Mouse (Mus musculus) heart, embryonic 13.5 days (tissue): Measurements from ENCODE around the gene Pxmp4. TPM values are rescaled to one million over a fixed set of nuclear protein-coding genes. Genes with fewer than 3 reads are reported as not detected.

Experiments used
- ATAC-seq: fragments of 200-750 bp; cut with Nextera tagmentation; 2 replicates; pipeline ENCODE4 v1.8.0; 2017; ENCODE audit warnings: moderate TSS enrichment; ENCODE audit not compliant: insufficient number of reproducible peaks, low FRiP score, low TSS enrichment; ENCODE audit errors: extremely low read depth
- H3K27ac ChIP-seq: fragments of 300-500 bp; sonication (generic); replicated peaks from 2 replicates; pipeline ENCODE4 v1.5.1; 2015; ENCODE audit warnings: moderate library complexity, mild to moderate bottlenecking, inconsistent platforms
- H3K27me3 ChIP-seq: fragments of 300-500 bp; sonication (generic); replicated peaks from 2 replicates; pipeline ENCODE4 v1.6.1; 2015; ENCODE audit warnings: mild to moderate bottlenecking, inconsistent platforms
- H3K36me3 ChIP-seq: fragments of 300-500 bp; sonication (generic); 2 replicates; pipeline ENCODE4 v1.6.1; 2015; ENCODE audit warnings: mild to moderate bottlenecking, inconsistent platforms
- H3K4me1 ChIP-seq: fragments of 300-500 bp; sonication (generic); 2 replicates; pipeline ENCODE4 v1.6.1; 2015; ENCODE audit warnings: inconsistent platforms
- H3K4me2 ChIP-seq: fragments of 300-500 bp; sonication (generic); 2 replicates; pipeline ENCODE4 v1.6.1; 2015; ENCODE audit warnings: inconsistent platforms, mild to moderate bottlenecking, moderate library complexity
- H3K4me3 ChIP-seq: fragments of 300-500 bp; sonication (generic); 2 replicates; pipeline ENCODE4 v1.5.1; 2015; ENCODE audit warnings: moderate library complexity, mild to moderate bottlenecking, inconsistent platforms
- H3K9ac ChIP-seq: fragments of 300-500 bp; sonication (generic); 2 replicates; pipeline ENCODE4 v1.6.1; 2015; ENCODE audit warnings: inconsistent platforms, mild to moderate bottlenecking, moderate library complexity
- H3K9me3 ChIP-seq: fragments of 300-500 bp; sonication (generic); 2 replicates; pipeline ENCODE4 v1.6.1; 2016; ENCODE audit warnings: inconsistent platforms
- WGBS: fragments of 180-500 bp; shearing (Covaris S2); methylation state at CpG from one replicate; pipeline ENCODE4 v1.1.7; 2015; ENCODE audit warnings: mixed read lengths; 5-methylcytosine and 5-hydroxymethylcytosine counted together
- polyA plus RNA-seq: library from polyadenylated mRNA; unstranded; fragments of >200 nt; fragmentation: Nextera tagmentation; extraction: Ambion mirVana; gene quantifications from 2 replicates; pipeline ENCODE4 v1.2.1, GENCODE M21; 2015

Gene Pxmp4
- polyA plus RNA-seq, 1 experiment from 2014 or later: 25.2 TPM

DNA sequence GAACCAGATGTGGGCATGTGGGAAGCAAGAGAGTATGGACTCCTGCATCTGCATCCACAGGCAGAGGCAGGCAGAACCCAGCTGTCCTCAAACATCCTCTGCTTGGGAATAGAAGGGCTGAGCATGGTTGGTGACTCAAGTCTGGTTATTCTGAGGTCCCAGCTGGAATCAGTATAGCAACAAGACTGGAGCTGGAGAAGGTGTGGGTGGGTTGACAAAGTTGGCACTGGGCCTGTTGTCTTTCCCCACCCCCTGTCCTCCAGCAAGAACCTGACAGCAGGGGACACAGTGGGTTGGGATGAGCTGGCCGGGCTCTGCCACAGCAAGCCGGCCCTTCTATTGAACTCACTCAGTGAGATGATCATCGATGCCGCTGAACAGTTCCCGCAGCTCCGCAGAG lies 48.3 kb downstream of the Pxmp4 start:
- Histone ChIP-seq H3K27me3 (peaks cover 46% of the 10 kb centered on the region), H3K4me3 (no peak overlapping the region), H3K36me3 (no peaks in the 10 kb centered on the region), H3K4me1 (peaks cover 53% of the 10 kb centered on the region), H3K9ac (no peak overlapping the region), H3K4me2 (no peak overlapping the region), H3K27ac (no peak overlapping the region), H3K9me3 (no peaks in the 10 kb centered on the region)
- no peak for ATAC-seq
- 74% methylated on average over 6 of the region's 6 CpGs for whole genome bisulfite sequencing

DNA sequence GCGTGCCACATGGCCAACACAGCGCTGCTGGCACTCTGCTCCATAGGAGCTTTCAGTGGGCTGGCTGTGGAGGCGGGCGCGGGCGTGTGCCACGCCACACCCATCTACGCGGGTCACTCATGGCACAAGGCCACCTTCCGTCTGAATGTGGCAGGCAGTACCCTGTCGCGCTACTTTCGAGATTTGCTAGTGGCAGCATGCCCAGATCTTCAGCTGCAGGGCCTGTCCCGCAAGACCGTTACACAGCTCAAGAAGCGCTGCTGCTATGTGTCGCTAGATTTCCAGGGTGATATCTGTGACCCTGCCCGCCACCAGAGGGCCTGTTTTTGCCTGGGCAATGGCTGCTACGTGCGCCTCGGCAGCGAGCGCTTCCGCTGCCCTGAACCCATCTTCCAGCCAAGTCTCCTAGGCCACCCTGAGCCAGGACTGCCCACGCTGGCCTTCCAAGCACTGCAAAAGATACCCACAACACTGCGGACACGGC lies 51.0 kb downstream of the Pxmp4 start:
- Histone ChIP-seq H3K27ac (no peak overlapping the region), H3K4me1 (peaks cover 43% of the 10 kb centered on the region), H3K36me3 (no peaks in the 10 kb centered on the region), H3K9me3 (no peaks in the 10 kb centered on the region), H3K27me3 (peaks cover 53% of the 10 kb centered on the region), H3K4me3 (peak overlapping the region; percentile 42), H3K9ac (peak overlapping the region; percentile 66), H3K4me2 (peak overlapping the region; percentile 69)
- WGBS: 17% methylated on average over 26 of the region's 27 CpGs
- ATAC-seq: 0 out of 2 replicates have a peak, but pooled peaks have one; percentile 8

DNA sequence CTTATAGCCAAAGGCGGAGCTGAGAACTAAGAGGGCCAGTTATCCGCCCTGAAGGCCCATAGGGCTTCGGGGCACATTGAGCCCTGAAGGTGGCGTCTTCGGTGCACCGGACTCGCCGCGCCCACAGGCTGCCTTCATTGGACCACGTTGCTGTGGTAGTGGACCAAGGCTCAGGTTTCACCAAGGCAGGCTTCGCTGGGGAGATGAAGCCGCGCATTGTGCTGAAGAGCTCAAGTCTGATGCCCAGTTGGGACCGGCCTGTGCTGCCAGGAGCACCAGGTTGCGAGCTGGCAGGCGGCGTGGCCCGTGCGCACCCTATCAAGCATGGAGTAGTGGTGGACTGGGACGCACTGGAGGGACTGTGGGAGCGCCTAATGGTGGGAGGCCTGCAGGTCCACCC lies 51.6 kb downstream of the Pxmp4 start:
- peaks cover 38% of the 10 kb centered on the region for H3K4me1 ChIP-seq
- peaks cover 53% of the 10 kb centered on the region for H3K27me3 ChIP-seq

DNA sequence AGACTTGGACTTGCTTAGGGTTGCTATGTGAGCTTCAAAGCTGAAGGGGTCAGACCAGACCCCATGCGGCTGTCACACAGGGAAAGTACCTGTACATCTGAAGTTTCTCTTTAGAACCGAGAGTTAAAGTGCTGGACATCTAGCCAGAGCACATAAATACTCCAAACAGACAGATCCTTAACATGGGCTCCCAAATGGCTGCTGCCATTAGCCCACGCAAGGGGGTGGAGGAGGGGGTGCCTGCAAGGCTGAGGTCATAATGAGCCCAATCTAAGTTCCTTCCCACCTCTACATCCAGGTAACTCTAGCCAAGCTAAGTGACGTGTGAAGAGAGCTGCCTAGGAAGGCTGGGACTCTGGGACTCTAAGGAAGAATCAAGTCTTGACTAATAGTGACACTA lies 52.0 kb downstream of the Pxmp4 start, which contains the start of gene Actl10:
TSS of gene Actl10 (plus strand) at position 301 of the 400 bp plus-strand sequence.
- no peak within 1 kb of the TSS for H3K27ac ChIP-seq
- H3K4me1 ChIP-seq: peaks cover 36% of the 10 kb centered on the region
- ATAC-seq: no peak
- peaks cover 53% of the 10 kb centered on the region for H3K27me3 ChIP-seq
- H3K9ac ChIP-seq: peak within 1 kb of the TSS; percentile 66
- peak within 1 kb of the TSS; percentile 42 for H3K4me3 ChIP-seq
- 78% methylated on average over 4 of the region's 4 CpGs for WGBS
- H3K36me3 ChIP-seq: no peaks in the 10 kb centered on the region
- peak within 1 kb of the TSS; percentile 69 for H3K4me2 ChIP-seq
- H3K9me3 ChIP-seq: no peaks in the 10 kb centered on the region

More for the DNA sequence above, 51.6 kb downstream of the Pxmp4 start:
- no peak for ATAC-seq
- 22% methylated on average over 21 of the region's 21 CpGs for WGBS
- no peak overlapping the region for H3K27ac ChIP-seq
- H3K4me2 ChIP-seq: peak overlapping the region; percentile 69
- peak overlapping the region; percentile 42 for H3K4me3 ChIP-seq
- H3K9me3 ChIP-seq: no peaks in the 10 kb centered on the region
- peak overlapping the region; percentile 66; the same call in 1 of the 2 replicates for H3K9ac ChIP-seq
- H3K36me3 ChIP-seq: no peaks in the 10 kb centered on the region

DNA sequence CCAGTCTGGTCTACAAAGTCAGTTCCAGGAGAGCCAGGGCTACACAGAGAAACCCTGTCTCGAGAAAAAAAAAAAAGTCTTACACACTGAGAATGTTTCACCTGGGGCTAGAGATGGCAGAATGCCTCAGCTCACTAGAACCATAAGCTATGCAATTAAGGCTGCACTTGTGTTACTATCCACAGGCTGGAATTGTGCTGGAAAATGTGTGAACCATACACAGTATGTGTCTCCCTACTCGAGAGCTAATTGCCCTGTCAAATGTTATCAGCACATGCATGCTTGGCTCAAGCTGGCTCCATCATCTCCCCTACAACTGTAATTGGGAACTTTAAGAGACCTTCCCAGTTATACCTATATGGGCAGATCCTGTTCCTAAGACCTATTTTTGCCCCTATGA lies 52.6 kb downstream of the Pxmp4 start:
- Histone ChIP-seq H3K36me3 (no peaks in the 10 kb centered on the region), H3K4me2 (no peak overlapping the region), H3K9me3 (no peaks in the 10 kb centered on the region), H3K27me3 (peaks cover 53% of the 10 kb centered on the region), H3K4me1 (peaks cover 36% of the 10 kb centered on the region), H3K27ac (no peak overlapping the region), H3K4me3 (no peak overlapping the region), H3K9ac (no peak overlapping the region)
- WGBS: 52% methylated on average over 2 of the region's 2 CpGs
- no peak for ATAC-seq

DNA sequence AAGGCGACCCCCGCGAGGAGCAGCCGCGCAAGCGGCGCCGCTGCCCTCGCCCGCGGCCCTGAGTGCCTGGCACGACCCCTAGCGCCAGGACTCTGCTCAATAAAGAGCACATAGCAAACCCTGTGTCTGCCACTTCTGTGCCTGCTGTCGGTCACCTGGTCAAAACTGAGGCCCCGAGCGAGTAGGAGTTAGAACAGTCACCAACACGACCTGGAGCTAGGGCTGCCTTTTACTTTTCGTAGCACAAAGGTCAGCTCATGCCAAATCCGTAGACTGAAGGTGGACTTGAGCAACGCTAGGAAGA lies 53.7 kb downstream of the Pxmp4 start:
- H3K9me3 ChIP-seq: no peaks in the 10 kb centered on the region
- peak overlapping the region; percentile 92 for H3K4me2 ChIP-seq
- H3K27ac ChIP-seq: no peak overlapping the region
- WGBS: 16% methylated on average over 20 of the region's 20 CpGs
- ATAC-seq: no peak
- peaks cover 53% of the 10 kb centered on the region for H3K27me3 ChIP-seq
- no peaks in the 10 kb centered on the region for H3K36me3 ChIP-seq
- H3K4me1 ChIP-seq: peaks cover 29% of the 10 kb centered on the region
- peak overlapping the region; percentile 54 for H3K4me3 ChIP-seq
- no peak overlapping the region for H3K9ac ChIP-seq

DNA sequence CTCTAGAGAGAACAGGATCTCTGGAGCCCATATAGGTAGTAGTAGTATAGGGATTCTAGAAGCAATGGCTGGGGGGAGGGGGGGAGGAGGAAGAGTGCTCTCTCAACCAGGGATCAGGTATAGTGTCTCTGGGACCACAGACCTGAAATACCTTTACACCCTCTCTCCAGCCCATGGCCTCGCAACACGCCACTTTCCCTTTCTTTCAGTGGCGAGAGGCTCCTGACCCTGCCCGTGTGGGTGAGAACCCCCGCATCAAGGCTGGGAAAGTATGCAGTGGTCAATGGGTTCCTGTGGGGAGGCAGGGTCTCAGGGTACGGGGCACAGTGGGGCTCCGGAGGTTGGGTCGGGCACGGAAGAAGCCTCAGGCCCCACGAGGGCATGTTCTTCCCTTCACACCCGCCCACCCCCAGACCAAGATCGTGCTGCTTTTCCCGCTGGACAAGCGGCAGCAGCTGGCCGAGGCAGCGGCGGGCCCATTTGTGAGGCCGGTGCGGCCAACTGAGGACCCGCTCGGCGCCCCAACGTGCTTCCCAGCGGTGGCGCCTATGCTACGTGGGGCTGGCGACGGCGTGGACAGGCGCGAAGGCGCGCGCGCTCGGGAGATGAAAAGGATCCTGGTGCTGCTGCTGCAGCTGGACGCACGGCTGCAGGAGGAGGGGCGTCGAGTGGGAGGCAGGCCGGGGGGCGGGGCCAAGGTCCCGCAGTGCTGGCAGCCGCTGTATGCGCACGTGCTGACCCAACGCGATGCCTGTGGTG lies 54.2 kb downstream of the Pxmp4 start:
- peak overlapping the region; percentile 74 for H3K9ac ChIP-seq
- peaks cover 28% of the 10 kb centered on the region for H3K4me1 ChIP-seq
- peak; percentile 32; the same call in 1 of the 2 replicates for ATAC-seq
- peak overlapping the region; percentile 54 for H3K4me3 ChIP-seq
- peak overlapping the region; percentile 92 for H3K4me2 ChIP-seq
- H3K27ac ChIP-seq: no peak overlapping the region
- 3% methylated on average over 48 of the region's 48 CpGs for WGBS
- peaks cover 51% of the 10 kb centered on the region for H3K27me3 ChIP-seq
- no peaks in the 10 kb centered on the region for H3K9me3 ChIP-seq
- H3K36me3 ChIP-seq: no peaks in the 10 kb centered on the region

DNA sequence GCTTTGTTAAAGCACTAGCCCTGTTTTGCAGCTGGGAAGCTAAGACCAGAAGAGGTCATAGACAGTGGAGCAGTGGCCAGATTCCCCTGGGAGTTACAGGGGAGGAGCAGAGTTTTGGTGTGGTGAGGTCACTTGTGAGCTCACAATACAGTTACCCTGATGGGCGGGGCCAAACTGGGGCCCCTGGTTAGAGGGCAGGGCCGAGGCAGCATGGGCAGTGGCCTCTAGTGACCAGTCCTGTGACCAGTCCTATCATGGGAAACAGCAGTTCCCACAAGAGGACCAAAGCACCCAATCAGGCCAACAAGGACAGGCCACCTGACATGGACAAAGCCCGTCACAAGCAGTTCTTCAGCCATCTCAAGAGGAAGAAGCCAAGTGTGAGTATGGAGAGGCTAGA lies 54.8 kb downstream of the Pxmp4 start:
- H3K27ac ChIP-seq: no peak overlapping the region
- no peaks in the 10 kb centered on the region for H3K9me3 ChIP-seq
- H3K27me3 ChIP-seq: peaks cover 47% of the 10 kb centered on the region
- no peaks in the 10 kb centered on the region for H3K36me3 ChIP-seq
- H3K4me3 ChIP-seq: no peak overlapping the region
- no peak for ATAC-seq
- peak overlapping the region; percentile 92 for H3K4me2 ChIP-seq
- H3K4me1 ChIP-seq: peaks cover 28% of the 10 kb centered on the region
- H3K9ac ChIP-seq: no peak overlapping the region
- 47% methylated on average over 3 of the region's 3 CpGs for WGBS

DNA sequence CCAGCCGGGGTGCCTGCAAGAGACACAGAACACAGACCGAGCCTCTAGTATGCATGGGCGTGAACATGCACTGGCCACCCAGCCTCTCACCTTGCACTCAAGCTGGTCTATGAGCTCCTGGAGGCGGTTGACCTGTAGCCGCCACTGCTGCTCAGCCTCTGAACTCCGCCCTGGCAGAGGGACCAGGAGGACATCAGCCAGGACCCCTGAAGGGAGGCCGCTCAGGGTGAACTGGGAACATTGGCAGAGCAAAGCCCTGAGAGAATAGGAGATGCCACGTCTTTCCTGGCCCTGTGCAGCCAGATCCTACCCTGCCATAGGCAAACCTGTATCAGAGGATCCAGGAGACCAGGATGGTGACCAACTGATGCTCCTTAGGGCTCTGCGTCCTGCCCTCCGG lies 56.8 kb downstream of the Pxmp4 start, which contains the start of gene 1700003F12Rik:
TSS of gene 1700003F12Rik (plus strand) at position 375 of the 400 bp plus-strand sequence.
- H3K4me2 ChIP-seq: no peak within 1 kb of the TSS
- H3K36me3 ChIP-seq: peaks cover 2% of the 10 kb centered on the region
- no peak within 1 kb of the TSS for H3K9ac ChIP-seq
- H3K4me1 ChIP-seq: peaks cover 15% of the 10 kb centered on the region
- no peak within 1 kb of the TSS for H3K27ac ChIP-seq
- H3K4me3 ChIP-seq: no peak within 1 kb of the TSS
- H3K27me3 ChIP-seq: peaks cover 29% of the 10 kb centered on the region
- H3K9me3 ChIP-seq: no peaks in the 10 kb centered on the region
- no peak for ATAC-seq
- 85% methylated on average over 10 of the region's 10 CpGs for WGBS

DNA sequence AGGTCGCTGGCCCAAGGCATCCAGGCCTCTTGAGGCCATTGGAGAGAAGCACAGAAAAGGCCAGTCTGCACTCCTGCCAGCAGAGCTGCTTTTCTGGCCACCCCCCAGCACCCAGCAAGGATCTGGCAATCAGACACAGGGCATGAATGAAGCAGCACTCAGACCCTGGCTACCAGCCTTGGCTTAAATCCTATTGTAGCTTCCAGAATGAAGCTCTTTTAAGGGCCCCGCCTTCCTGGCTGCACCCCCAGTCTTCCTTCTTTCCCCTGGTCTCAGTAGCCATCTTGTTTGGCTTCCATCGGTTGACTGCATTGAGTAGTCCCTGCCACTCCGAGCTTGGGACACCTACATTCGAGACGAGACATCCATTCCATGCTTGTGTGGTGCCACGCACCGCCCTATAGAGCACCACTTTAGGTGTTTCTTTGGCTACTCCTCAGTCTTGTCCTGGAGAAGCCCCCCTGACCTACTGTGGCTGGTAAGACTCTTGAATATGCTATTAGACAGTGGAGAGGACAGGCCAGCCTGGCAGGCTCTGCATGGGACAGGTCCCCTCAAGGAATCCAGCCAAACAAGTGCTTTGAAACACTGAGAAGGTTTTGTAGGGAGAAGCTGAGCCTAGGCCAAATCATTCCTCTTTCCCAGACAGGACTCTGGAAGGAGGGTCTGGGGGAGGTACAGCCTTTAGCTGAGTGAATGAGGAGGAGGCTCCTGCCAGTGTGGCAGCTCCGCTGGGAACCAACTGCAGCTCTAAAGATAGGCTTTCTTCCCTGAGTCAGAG lies 59.8 kb downstream of the Pxmp4 start:
- WGBS: 75% methylated on average over 9 of the region's 9 CpGs
- H3K4me3 ChIP-seq: no peak overlapping the region
- no peak overlapping the region for H3K27ac ChIP-seq
- no peak for ATAC-seq
- H3K27me3 ChIP-seq: 0 out of 2 replicates have a peak, but pooled peaks cover 2% of the 10 kb centered on the region
- peaks cover 8% of the 10 kb centered on the region for H3K4me1 ChIP-seq
- no peak overlapping the region for H3K4me2 ChIP-seq
- H3K9ac ChIP-seq: no peak overlapping the region
- peaks cover 8% of the 10 kb centered on the region for H3K36me3 ChIP-seq
- H3K9me3 ChIP-seq: no peaks in the 10 kb centered on the region

DNA sequence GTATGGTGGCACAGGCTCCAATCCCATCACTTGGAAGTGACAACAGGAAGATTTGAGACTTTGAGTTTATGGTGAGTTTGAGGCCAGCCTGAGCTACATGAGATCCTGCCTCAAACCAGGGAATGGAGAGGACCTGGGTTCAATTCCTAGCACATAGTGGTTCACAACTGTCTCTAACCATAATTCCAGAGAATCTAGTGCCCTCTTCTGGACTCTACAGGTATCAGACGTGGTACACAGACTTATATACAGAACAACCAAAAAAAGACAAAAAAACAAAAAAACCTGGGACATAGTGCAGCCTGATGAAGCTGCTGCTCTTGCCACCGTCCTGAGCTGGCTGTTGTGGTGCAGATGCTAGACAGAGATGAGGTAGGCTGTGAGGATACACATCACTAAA lies 61.9 kb downstream of the Pxmp4 start:
- H3K4me2 ChIP-seq: no peak overlapping the region
- no peak for ATAC-seq
- H3K4me1 ChIP-seq: peaks cover 16% of the 10 kb centered on the region
- 76% methylated on average over 2 of the region's 2 CpGs for WGBS
- H3K4me3 ChIP-seq: no peak overlapping the region
- no peak overlapping the region for H3K27ac ChIP-seq
- no peaks in the 10 kb centered on the region for H3K27me3 ChIP-seq
- H3K36me3 ChIP-seq: peaks cover 24% of the 10 kb centered on the region
- H3K9me3 ChIP-seq: no peaks in the 10 kb centered on the region
- no peak overlapping the region for H3K9ac ChIP-seq
